Mouse (Mus musculus) MEL (cell line): ENCODE measurements around the gene Ktn1. TPM values are rescaled to one million over a fixed set of nuclear protein-coding genes. Genes with fewer than 3 reads are reported as not detected.

Source experiments
- DNase-seq: peaks from one replicate; pipeline ENCODE4 v3.0.0; 2011; ENCODE audit warnings: low read depth, low spot score
- H3K27ac ChIP-seq: 2 replicates; pipeline ENCODE4 v1.5.1; 2012; ENCODE audit warnings: low read depth, mild to moderate bottlenecking, control low read depth, low read length, moderate library complexity; ENCODE audit not compliant: control insufficient read depth
- H3K27me3 ChIP-seq, 2 experiments: fragments of 150-350 bp in 1 of 2; sonication (generic) in 1 of 2; 2 replicates each; pipeline ENCODE4 v1.6.1; 2012; ENCODE audit warnings: low read length in 2 of 2, mild to moderate bottlenecking in 2 of 2, improper control_type of control experiment in 1 of 2, moderate library complexity in 1 of 2; ENCODE audit not compliant: insufficient read depth in 2 of 2, control insufficient read depth in 1 of 2
- H3K36me3 ChIP-seq, 2 experiments: 2 replicates each; pipeline ENCODE4 v1.6.1; 2012 to 2014; ENCODE audit warnings: low read length in 2 of 2, improper control_type of control experiment in 1 of 2, inconsistent platforms in 1 of 2, mild to moderate bottlenecking in 1 of 2; ENCODE audit not compliant: insufficient read depth in 2 of 2, control insufficient read depth in 1 of 2
- H3K4me1 ChIP-seq, 2 experiments: fragments of 150-350 bp in 1 of 2; sonication (generic) in 1 of 2; 2 replicates each; pipeline ENCODE4 v1.6.1; 2012; ENCODE audit warnings: low read length in 2 of 2, improper control_type of control experiment in 1 of 2, mild to moderate bottlenecking in 1 of 2; ENCODE audit not compliant: insufficient read depth in 2 of 2, control insufficient read depth in 1 of 2
- H3K4me3 ChIP-seq, 2 experiments: fragments of 150-350 bp in 1 of 2; sonication (generic) in 1 of 2; 2 replicates each; pipeline ENCODE4 v1.5.1; 2012; ENCODE audit warnings: low read depth in 2 of 2, low read length in 2 of 2, mild to moderate bottlenecking in 2 of 2, moderate library complexity in 2 of 2, control low read depth in 1 of 2, improper control_type of control experiment in 1 of 2; ENCODE audit not compliant: control insufficient read depth in 1 of 2, insufficient read depth in 1 of 2
- H3K79me2 ChIP-seq: 2 replicates; pipeline ENCODE4 v1.6.1; 2012; ENCODE audit warnings: mild to moderate bottlenecking, low read length, moderate library complexity; ENCODE audit not compliant: control insufficient read depth, poor library complexity, insufficient read depth
- H3K9ac ChIP-seq: 2 replicates; pipeline ENCODE4 v1.6.1; 2012; ENCODE audit warnings: low read depth, mild to moderate bottlenecking, control low read depth, low read length, moderate library complexity; ENCODE audit not compliant: control insufficient read depth, poor library complexity, severe bottlenecking
- H3K9me3 ChIP-seq: fragments of 150-350 bp; sonication (generic); replicated peaks from 2 replicates; pipeline ENCODE4 v1.6.1; 2012; ENCODE audit warnings: mild to moderate bottlenecking, low read length, improper control_type of control experiment, moderate library complexity; ENCODE audit not compliant: insufficient read depth
- BHLHE40 ChIP-seq: IDR thresholded peaks from 2 replicates; pipeline ENCODE4 v1.6.1; 2012; ENCODE audit warnings: low read depth, mild to moderate bottlenecking, inconsistent platforms, low read length, improper control_type of control experiment, borderline replicate concordance
- CHD2 ChIP-seq: IDR thresholded peaks from 2 replicates; pipeline ENCODE4 v1.6.1; 2011; ENCODE audit warnings: low read length, improper control_type of control experiment
- CTCF ChIP-seq, 3 experiments: IDR thresholded peaks in 2 of 3; conservative IDR thresholded peaks in 1 of 3; 2 replicates each; pipeline ENCODE4 v1.5.1; 2011 to 2012; ENCODE audit warnings: low read length in 3 of 3, low read depth in 2 of 3, mild to moderate bottlenecking in 2 of 3, improper control_type of control experiment in 1 of 3, inconsistent platforms in 1 of 3, mixed read lengths in 1 of 3, moderate library complexity in 1 of 3; ENCODE audit not compliant: control insufficient read depth in 1 of 3, insufficient read depth in 1 of 3, poor library complexity in 1 of 3, severe bottlenecking in 1 of 3
- E2F4 ChIP-seq: IDR thresholded peaks from 2 replicates; pipeline ENCODE4 v1.6.1; 2011; ENCODE audit warnings: low read depth, low read length, improper control_type of control experiment, borderline replicate concordance
- EP300 ChIP-seq, 2 experiments: IDR thresholded peaks; 2 replicates each; pipeline ENCODE4 v1.6.1; 2011; ENCODE audit warnings: improper control_type of control experiment in 2 of 2, low read length in 2 of 2, low read depth in 1 of 2, mild to moderate bottlenecking in 1 of 2
- ETS1 ChIP-seq: IDR thresholded peaks from 2 replicates; pipeline ENCODE4 v1.6.1; 2012; ENCODE audit warnings: low read depth, mild to moderate bottlenecking, inconsistent platforms, low read length, improper control_type of control experiment, moderate library complexity
- GABPA ChIP-seq: IDR thresholded peaks from 2 replicates; pipeline ENCODE4 v1.6.1; 2012; ENCODE audit warnings: low read depth, mild to moderate bottlenecking, inconsistent platforms, low read length, improper control_type of control experiment, moderate library complexity
- JUND ChIP-seq: IDR thresholded peaks from 2 replicates; pipeline ENCODE4 v1.6.1; 2011; ENCODE audit warnings: low read depth, mild to moderate bottlenecking, improper control_type of control experiment, low read length
- KAT2A ChIP-seq: conservative IDR thresholded peaks from 2 replicates; pipeline ENCODE4 v1.6.1; 2012; ENCODE audit warnings: low read depth, low read length, improper control_type of control experiment, inconsistent platforms
- MAFK ChIP-seq: IDR thresholded peaks from 2 replicates; pipeline ENCODE4 v1.6.1; 2011; ENCODE audit warnings: low read depth, mild to moderate bottlenecking, low read length, improper control_type of control experiment, borderline replicate concordance
- MAX ChIP-seq: IDR thresholded peaks from 2 replicates; pipeline ENCODE4 v1.6.1; 2011; ENCODE audit warnings: low read length, improper control_type of control experiment
- MAZ ChIP-seq: IDR thresholded peaks from 2 replicates; pipeline ENCODE4 v1.6.1; 2012; ENCODE audit warnings: low read depth, mild to moderate bottlenecking, inconsistent platforms, low read length, improper control_type of control experiment
- MEF2A ChIP-seq: IDR thresholded peaks from 2 replicates; pipeline ENCODE4 v1.6.1; 2014; ENCODE audit warnings: low read depth, mild to moderate bottlenecking, inconsistent platforms, low read length, improper control_type of control experiment; ENCODE audit not compliant: poor library complexity, insufficient replicate concordance, severe bottlenecking; ENCODE audit errors: extremely low read depth
- MXI1 ChIP-seq: IDR thresholded peaks from 2 replicates; pipeline ENCODE4 v1.6.1; 2011; ENCODE audit warnings: mild to moderate bottlenecking, low read depth, low read length, improper control_type of control experiment
- NELFE ChIP-seq: IDR thresholded peaks from 2 replicates; pipeline ENCODE4 v1.6.1; 2011; ENCODE audit warnings: low read depth, low read length, improper control_type of control experiment
- POLR2A ChIP-seq, 2 experiments: IDR thresholded peaks; 2 replicates each; pipeline ENCODE4 v1.6.1; 2011 to 2012; ENCODE audit warnings: low read length in 2 of 2, mild to moderate bottlenecking in 2 of 2, control low read depth in 1 of 2, improper control_type of control experiment in 1 of 2, low read depth in 1 of 2, moderate library complexity in 1 of 2; ENCODE audit not compliant: control insufficient read depth in 1 of 2, insufficient read depth in 1 of 2, poor library complexity in 1 of 2
- POLR2AphosphoS2 ChIP-seq: IDR thresholded peaks from 2 replicates; pipeline ENCODE4 v1.6.1; 2011; ENCODE audit warnings: low read length, improper control_type of control experiment
- POLR2AphosphoS5 ChIP-seq: IDR thresholded peaks from 2 replicates; pipeline ENCODE4 v1.6.1; 2012; ENCODE audit warnings: low read depth, borderline replicate concordance, mild to moderate bottlenecking, inconsistent platforms, low read length, moderate library complexity, mixed read lengths
- RAD21 ChIP-seq: IDR thresholded peaks from 2 replicates; pipeline ENCODE4 v1.6.1; 2011; ENCODE audit warnings: mild to moderate bottlenecking, low read depth, low read length, improper control_type of control experiment
- RCOR1 ChIP-seq: IDR thresholded peaks from 2 replicates; pipeline ENCODE4 v1.6.1; 2012; ENCODE audit warnings: low read depth, mild to moderate bottlenecking, inconsistent platforms, low read length, improper control_type of control experiment
- SIN3A ChIP-seq: IDR thresholded peaks from 2 replicates; pipeline ENCODE4 v1.6.1; 2012; ENCODE audit warnings: low read length, improper control_type of control experiment, inconsistent platforms
- SMC3 ChIP-seq: IDR thresholded peaks from 2 replicates; pipeline ENCODE4 v1.6.1; 2011; ENCODE audit warnings: low read depth, low read length, improper control_type of control experiment
- TAL1 ChIP-seq: IDR thresholded peaks from 2 replicates; pipeline ENCODE4 v1.6.1; 2012; ENCODE audit warnings: mild to moderate bottlenecking, inconsistent platforms, low read length, moderate library complexity, mixed read lengths
- TBP ChIP-seq: IDR thresholded peaks from 2 replicates; pipeline ENCODE4 v1.8.0; 2011; ENCODE audit warnings: low read depth, low read length, improper control_type of control experiment
- TCF12 ChIP-seq: IDR thresholded peaks from 2 replicates; pipeline ENCODE4 v1.6.1; 2014; ENCODE audit warnings: low read depth, mild to moderate bottlenecking, inconsistent platforms, low read length, improper control_type of control experiment, moderate library complexity
- UBTF ChIP-seq: IDR thresholded peaks from 2 replicates; pipeline ENCODE4 v1.6.1; 2012; ENCODE audit warnings: low read depth, mild to moderate bottlenecking, inconsistent platforms, low read length, improper control_type of control experiment, moderate library complexity, borderline replicate concordance; ENCODE audit not compliant: insufficient read depth
- USF1 ChIP-seq: IDR thresholded peaks from 2 replicates; pipeline ENCODE4 v1.6.1; 2014; ENCODE audit warnings: low read depth, mild to moderate bottlenecking, inconsistent platforms, low read length, improper control_type of control experiment, moderate library complexity
- USF2 ChIP-seq, 2 experiments: IDR thresholded peaks; 2 replicates each; pipeline ENCODE4 v1.6.1; 2011 to 2012; ENCODE audit warnings: improper control_type of control experiment in 2 of 2, low read length in 2 of 2, borderline replicate concordance in 1 of 2, inconsistent platforms in 1 of 2, low read depth in 1 of 2, mild to moderate bottlenecking in 1 of 2; ENCODE audit not compliant: insufficient read depth in 1 of 2
- ZKSCAN1 ChIP-seq: IDR thresholded peaks from 2 replicates; pipeline ENCODE4 v1.6.1; 2012; ENCODE audit warnings: low read depth, mild to moderate bottlenecking, inconsistent platforms, low read length, improper control_type of control experiment, moderate library complexity
- ZMIZ1 ChIP-seq: IDR thresholded peaks from 2 replicates; pipeline ENCODE4 v1.6.1; 2012; ENCODE audit warnings: low read depth, mild to moderate bottlenecking, inconsistent platforms, low read length, improper control_type of control experiment, moderate library complexity
- polyA plus RNA-seq, 2 experiments: library from polyadenylated mRNA; stranded (reverse) in 1 of 2; unstranded in 1 of 2; fragments of >175 nt in 1 of 2; fragments of >200 nt in 1 of 2; gene quantifications; 2 replicates each; pipeline versions ENCODE4 v1.2.1 to v1.2.4; 2012; ENCODE audit warnings: low replicate concordance in 2 of 2, low read depth in 1 of 2; ENCODE audit not compliant: insufficient read length in 2 of 2, insufficient read depth in 1 of 2, missing spikeins in 1 of 2
- total RNA-seq: library from RNA; depleted of rRNA; stranded (reverse); fragments of 300-350 nt; gene quantifications from 2 replicates; pipeline ENCODE4 v1.2.3, GENCODE M21; 2012

Gene Ktn1
- total and polyA plus RNA-seq, 3 experiments, result 27.0 to 168 (median 40.3) TPM

DNA sequence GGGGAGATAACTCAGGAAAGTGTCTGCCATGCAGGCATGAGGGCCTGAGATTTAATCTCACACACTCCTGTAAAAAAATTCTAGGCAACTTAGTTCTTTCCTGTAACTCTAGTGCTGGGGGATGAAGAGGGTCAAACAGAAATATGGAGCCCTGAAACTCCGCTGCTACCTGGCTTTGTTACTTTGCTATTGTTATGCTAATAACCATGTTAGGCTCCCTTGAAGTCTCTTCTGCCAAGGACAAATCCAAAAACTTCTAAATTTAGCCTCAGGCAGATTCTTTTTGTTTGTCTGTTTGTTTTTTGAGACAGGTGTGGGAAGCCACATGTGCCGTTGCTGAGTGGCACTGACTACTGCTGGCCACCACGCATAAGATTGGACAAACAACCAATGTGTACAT, 100.5 kb downstream of the Ktn1 start:
- no peak overlapping the region for H3K27ac ChIP-seq
- H3K4me1 ChIP-seq, result no peaks in the 10 kb centered on the region
- H3K9me3 ChIP-seq, result no peaks in the 10 kb centered on the region
- no peak overlapping the region for H3K4me3 ChIP-seq
- no peak overlapping the region for H3K9ac ChIP-seq
- no peaks in the 10 kb centered on the region for H3K27me3 ChIP-seq
- no peak for DNase-seq
- no peaks in the 10 kb centered on the region for H3K79me2 ChIP-seq
- TF ChIP-seq POLR2AphosphoS2, result no peak
- no peak for TF ChIP-seq NELFE
- no peak for TF ChIP-seq ETS1
- no peak for TF ChIP-seq POLR2AphosphoS5
- TF ChIP-seq MEF2A, result no peak
- H3K36me3 ChIP-seq, result no peaks in the 10 kb centered on the region

DNA sequence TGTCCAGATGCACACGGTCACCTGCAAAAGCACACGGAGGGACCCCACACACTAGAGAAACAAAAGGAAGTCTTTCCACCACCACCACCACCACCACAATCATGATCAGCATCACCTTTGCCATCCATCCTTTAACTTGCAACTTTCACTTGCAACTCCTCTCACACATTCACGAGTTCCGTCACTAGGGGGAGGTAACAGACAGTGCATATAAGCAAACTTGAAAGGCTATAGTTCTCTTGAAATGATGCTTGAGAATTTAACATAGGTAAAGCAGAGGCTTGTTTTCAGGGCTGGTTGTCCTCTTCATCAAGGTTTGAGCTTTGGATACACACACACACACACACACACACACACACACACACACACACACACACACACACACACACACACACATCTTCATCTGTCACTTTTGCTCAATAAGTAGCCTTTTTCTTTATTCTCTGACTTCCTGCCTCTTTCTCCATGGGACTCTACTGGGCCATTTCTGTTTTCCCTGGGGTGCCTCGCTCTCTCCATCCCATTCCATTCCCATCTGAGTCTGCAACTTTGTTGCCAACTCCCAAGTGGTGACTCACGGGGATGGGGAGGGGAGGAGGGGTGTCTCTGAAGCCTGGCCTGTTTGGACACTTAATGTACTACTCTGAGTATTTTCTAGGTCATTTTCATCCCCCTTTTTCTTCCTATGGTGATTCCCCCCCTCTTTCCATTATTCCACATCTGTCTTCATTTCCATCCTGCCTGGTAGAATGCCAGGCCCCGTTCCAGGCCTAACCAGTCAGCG, 103.4 kb downstream of the Ktn1 start:
- H3K9me3 ChIP-seq, result no peaks in the 10 kb centered on the region
- H3K36me3 ChIP-seq, result no peaks in the 10 kb centered on the region
- H3K4me1 ChIP-seq, result no peaks in the 10 kb centered on the region
- no peak overlapping the region for H3K27ac ChIP-seq
- H3K9ac ChIP-seq, result no peak overlapping the region
- no peaks in the 10 kb centered on the region for H3K79me2 ChIP-seq
- DNase-seq, result peak; percentile 60
- peaks cover 0 to 2% of the 10 kb centered on the region in 2 experiments; a peak in 1 of 4 replicates for H3K27me3 ChIP-seq
- no peak overlapping the region for H3K4me3 ChIP-seq
- TF ChIP-seq KAT2A (no peak), CTCF (IDR thresholded peaks at IDR 0.05 in 2 of 3, conservative IDR thresholded peaks at IDR 0.05 in 1 of 3; ENCODE audit: control insufficient read depth in 1 of 3, insufficient read depth in 1 of 3, low read depth in 2 of 3, low read length in 3 of 3, poor library complexity in 1 of 3, severe bottlenecking in 1 of 3) (peak in 2 of 3 experiments; percentile 29 to 73; a peak in 3 of 6 replicates), USF2 (IDR thresholded peaks at IDR 0.05; ENCODE audit: borderline replicate concordance in 1 of 2, insufficient read depth in 1 of 2, low read depth in 1 of 2, low read length in 2 of 2) (no peak), E2F4 (no peak), EP300 (IDR thresholded peaks at IDR 0.05; ENCODE audit: low read depth in 1 of 2, low read length in 2 of 2) (no peak), USF1 (no peak), TCF12 (no peak), GABPA (no peak), POLR2AphosphoS2 (no peak), ZKSCAN1 (no peak), CHD2 (no peak), ETS1 (no peak), POLR2AphosphoS5 (no peak), MAZ (no peak), MAX (no peak), SIN3A (no peak), UBTF (no peak), TAL1 (no peak), MAFK (no peak), RCOR1 (no peak), RAD21 (peak; percentile 77), SMC3 (peak; percentile 72), TBP (no peak), POLR2A (IDR thresholded peaks at IDR 0.05; ENCODE audit: control insufficient read depth in 1 of 2, insufficient read depth in 1 of 2, low read depth in 1 of 2, low read length in 2 of 2, poor library complexity in 1 of 2) (no peak), JUND (no peak), ZMIZ1 (no peak), BHLHE40 (no peak), MXI1 (no peak)
